Mouse (Mus musculus) liver, embryonic 16.5 days (tissue): ENCODE results near the gene Exoc6. TPM values are rescaled to one million over a fixed set of nuclear protein-coding genes. Genes with fewer than 3 reads are reported as not detected.
"Not testable (repeated sequence)": the region's sequence is repeated elsewhere in the genome, so short reads cannot be mapped to it uniquely, and the experiment has no call there.

Experiments
- ATAC-seq: fragments of 200-750 bp; cut with Nextera tagmentation; 2 replicates; pipeline ENCODE4 v1.8.0; 2017; ENCODE audit warnings: low read depth, mild to moderate bottlenecking, moderate number of reproducible peaks, moderate library complexity
- H3K27ac ChIP-seq: fragments of 300-500 bp; sonication (generic); 2 replicates; pipeline ENCODE4 v1.5.1; 2014; ENCODE audit warnings: mild to moderate bottlenecking, low read length
- H3K27me3 ChIP-seq: fragments of 300-500 bp; sonication (generic); 2 replicates; pipeline ENCODE4 v1.6.1; 2014; ENCODE audit warnings: low read depth, low read length, mixed read lengths; ENCODE audit not compliant: control insufficient read depth, insufficient read depth
- H3K36me3 ChIP-seq: fragments of 300-500 bp; sonication (generic); 2 replicates; pipeline ENCODE4 v1.6.1; 2014; ENCODE audit warnings: mild to moderate bottlenecking; ENCODE audit not compliant: control insufficient read depth, insufficient read depth
- H3K4me1 ChIP-seq: fragments of 300-500 bp; sonication (generic); 2 replicates; pipeline ENCODE4 v1.6.1; 2014; ENCODE audit warnings: low read depth, low read length, mixed read lengths; ENCODE audit not compliant: control insufficient read depth
- H3K4me2 ChIP-seq: fragments of 300-500 bp; sonication (generic); 2 replicates; pipeline ENCODE4 v1.6.1; 2014; ENCODE audit warnings: low read depth, low read length, mixed read lengths
- H3K4me3 ChIP-seq: fragments of 300-500 bp; sonication (generic); 2 replicates; pipeline ENCODE4 v1.5.1; 2014; ENCODE audit warnings: low read depth, mild to moderate bottlenecking, low read length
- H3K9ac ChIP-seq: fragments of 300-500 bp; sonication (generic); 2 replicates; pipeline ENCODE4 v1.6.1; 2014; ENCODE audit warnings: low read depth, low read length
- H3K9me3 ChIP-seq: fragments of 300-500 bp; sonication (generic); replicated peaks from 2 replicates; pipeline ENCODE4 v1.6.1; 2016; ENCODE audit warnings: low read length; ENCODE audit not compliant: control insufficient read depth
- WGBS: fragments of 180-500 bp; shearing (Covaris S2); extraction: QIAGEN DNeasy Blood & Tissue Kit; methylation state at CpG from one replicate; pipeline ENCODE4 v1.1.7; 2014; ENCODE audit not compliant: insufficient replicate concordance; 5-methylcytosine and 5-hydroxymethylcytosine counted together
- polyA plus RNA-seq: library from polyadenylated mRNA; unstranded; fragments of >200 nt; fragmentation: Nextera tagmentation; extraction: Ambion mirVana; gene quantifications from 2 replicates; pipeline ENCODE4 v1.2.1, GENCODE M21; 2015

Exoc6 gene
- polyA plus RNA-seq, 1 experiment from 2014 or later: 25.7 TPM

DNA sequence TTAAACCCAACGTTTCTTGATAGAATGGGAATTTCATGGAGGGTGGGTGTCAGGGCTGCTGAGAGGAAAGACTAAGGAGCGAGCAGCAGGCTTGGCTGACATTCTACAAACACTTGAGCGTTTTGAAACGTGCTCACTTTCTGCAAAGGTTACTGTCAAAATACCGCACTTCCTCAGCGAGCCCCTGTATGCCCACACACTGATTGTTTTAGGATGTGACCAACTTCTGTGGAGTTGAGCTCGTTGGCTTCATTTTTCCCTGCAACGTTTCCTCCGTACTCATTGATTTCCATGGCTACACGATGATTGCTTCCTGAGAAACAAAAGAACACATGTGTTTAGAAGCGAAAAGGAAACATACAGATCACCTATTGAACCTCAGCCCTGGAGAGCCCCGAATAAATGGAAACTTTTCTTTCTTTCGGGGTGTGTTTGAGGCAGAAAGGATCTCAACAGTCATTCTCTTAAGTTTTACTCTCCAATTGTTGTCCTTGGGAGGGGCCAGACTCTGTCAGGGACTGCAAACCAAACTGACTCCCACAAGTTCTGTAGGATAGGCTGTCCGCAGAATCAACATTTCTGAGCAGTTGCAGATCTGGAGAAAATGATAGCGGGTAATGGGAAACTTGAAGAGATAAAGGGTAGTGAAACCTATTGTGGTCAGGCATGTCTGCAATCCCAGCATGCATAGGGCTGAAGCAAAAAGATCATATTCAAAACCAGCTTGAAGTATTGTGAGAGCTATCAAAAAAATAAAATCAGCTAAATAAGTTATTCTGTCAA, 26.7 kb upstream of the Exoc6 start:
- H3K4me3 ChIP-seq: 0 out of 2 replicates have a peak overlapping the region, but pooled peaks have one; percentile 14

DNA sequence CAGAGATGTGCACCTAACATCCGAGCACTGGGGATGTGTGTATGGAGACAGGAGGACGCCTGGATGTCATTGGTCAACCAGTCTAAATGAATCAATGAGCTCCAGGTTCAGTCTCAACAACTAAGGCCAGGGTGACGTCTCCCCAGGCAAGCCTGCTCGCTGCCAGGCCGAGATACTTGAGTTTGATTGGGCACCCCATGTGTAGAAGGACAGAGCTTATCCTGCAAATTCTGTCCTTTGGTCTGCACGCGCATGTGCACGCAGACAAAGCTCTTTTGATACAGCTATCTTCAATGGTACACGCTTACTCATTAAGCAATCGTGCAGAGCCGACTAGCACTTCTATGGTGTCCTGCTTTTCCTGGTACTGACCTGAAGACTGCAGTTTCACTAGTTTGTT, 24.3 kb upstream of the Exoc6 start:
- H3K9me3 ChIP-seq: no peaks in the 10 kb centered on the region
- H3K9ac ChIP-seq: no peak overlapping the region
- H3K4me1 ChIP-seq: peaks cover 12% of the 10 kb centered on the region
- no peak overlapping the region for H3K4me3 ChIP-seq
- ATAC-seq: no peak
- 67% methylated on average over 11 of the region's 11 CpGs for WGBS
- no peaks in the 10 kb centered on the region for H3K27me3 ChIP-seq
- H3K27ac ChIP-seq: no peak overlapping the region
- no peak overlapping the region for H3K4me2 ChIP-seq
- no peaks in the 10 kb centered on the region for H3K36me3 ChIP-seq

More for the DNA sequence above, 26.7 kb upstream of the Exoc6 start:
- peak overlapping the region; percentile 31 for H3K4me2 ChIP-seq
- H3K4me1 ChIP-seq: peaks cover 15% of the 10 kb centered on the region
- no peaks in the 10 kb centered on the region for H3K36me3 ChIP-seq
- WGBS: 7% methylated on average over 15 of the region's 15 CpGs
- peak; percentile 35; the same call in 1 of the 2 replicates for ATAC-seq
- H3K27ac ChIP-seq: 0 out of 2 replicates have a peak overlapping the region, but pooled peaks have one; percentile 1
- H3K9me3 ChIP-seq: no peaks in the 10 kb centered on the region
- H3K27me3 ChIP-seq: no peaks in the 10 kb centered on the region
- H3K9ac ChIP-seq: no peak overlapping the region

DNA sequence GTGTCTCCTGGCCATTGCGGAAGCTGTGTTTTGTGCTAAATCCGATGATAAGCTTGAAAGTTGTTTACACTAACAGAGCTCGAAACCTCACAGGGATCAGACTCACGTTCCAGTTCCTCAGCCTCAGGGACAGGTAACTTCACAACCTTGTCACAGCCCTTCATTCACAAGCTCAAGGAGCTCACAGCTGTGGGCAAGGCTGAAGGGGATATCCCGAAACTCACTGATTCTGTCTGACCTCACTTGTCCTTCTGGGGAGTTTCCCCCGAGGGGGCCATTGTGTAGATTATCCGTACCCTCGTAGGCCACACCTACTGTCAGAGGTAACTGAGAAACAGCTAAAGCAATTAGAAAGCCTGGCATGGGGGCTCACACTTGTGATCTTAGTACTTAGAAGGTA, 23.4 kb upstream of the Exoc6 start:
- no peak overlapping the region for H3K9ac ChIP-seq
- H3K4me2 ChIP-seq: no peak overlapping the region
- no peaks in the 10 kb centered on the region for H3K36me3 ChIP-seq
- H3K27me3 ChIP-seq: no peaks in the 10 kb centered on the region
- no peak overlapping the region for H3K27ac ChIP-seq
- ATAC-seq: no peak
- H3K4me1 ChIP-seq: peaks cover 5% of the 10 kb centered on the region; the same call in 1 of the 2 replicates
- 30% methylated on average over 8 of the region's 8 CpGs for WGBS
- H3K9me3 ChIP-seq: no peaks in the 10 kb centered on the region
- H3K4me3 ChIP-seq: no peak overlapping the region

DNA sequence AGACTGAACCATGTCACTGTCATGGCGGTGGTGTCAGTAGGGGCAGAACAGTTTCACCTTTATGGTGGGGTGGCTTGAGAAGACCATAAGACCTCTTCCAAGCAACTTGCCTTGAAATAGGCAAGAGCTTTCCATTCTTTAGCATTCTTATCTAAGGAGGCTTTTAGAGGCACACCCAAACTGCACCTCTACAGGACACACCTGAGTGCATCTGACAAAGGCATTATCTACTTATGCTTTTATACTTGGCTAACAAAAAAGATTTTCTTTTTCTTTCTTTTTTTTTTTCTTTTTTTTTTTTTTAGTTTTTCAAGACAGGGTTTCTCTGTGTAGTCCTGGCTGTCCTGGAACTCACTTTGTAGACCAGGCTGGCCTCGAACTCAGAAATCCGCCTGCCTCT, 22.5 kb upstream of the Exoc6 start:
- not testable (repeated sequence) for H3K27me3 ChIP-seq, H3K27ac ChIP-seq, H3K4me1 ChIP-seq, H3K9ac ChIP-seq, ATAC-seq, H3K9me3 ChIP-seq, H3K4me3 ChIP-seq, H3K4me2 ChIP-seq, H3K36me3 ChIP-seq
- WGBS: 70% methylated on average over 3 of the region's 3 CpGs

- ATAC-seq: no peak
- WGBS: 16% methylated on average over 6 of the region's 6 CpGs
- no peaks in the 10 kb centered on the region for H3K36me3 ChIP-seq
Observed at GRCm38 (mm10) chr19:37528581-37528980, 21.6 kb upstream of the Exoc6 start.

DNA sequence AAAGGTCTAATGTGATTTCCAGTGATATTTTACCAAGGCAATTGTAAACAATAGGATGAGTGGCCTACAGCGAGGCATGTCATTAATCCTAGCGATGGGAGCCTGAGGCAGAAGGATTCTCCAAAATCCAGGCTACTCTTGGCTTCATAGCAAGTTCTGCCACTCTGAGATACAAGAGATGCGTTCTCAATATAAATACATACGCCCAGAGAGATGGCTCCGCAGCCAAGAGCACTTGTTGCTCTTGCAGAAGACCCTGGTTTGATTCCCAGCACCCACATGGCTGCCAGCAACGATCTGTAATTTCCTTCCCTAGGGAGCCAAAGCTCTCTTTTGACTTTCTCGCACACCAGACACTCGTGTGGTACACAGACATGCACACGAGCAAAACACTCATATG, 20.9 kb upstream of the Exoc6 start:
- Histone ChIP-seq H3K4me1 (peaks cover 2% of the 10 kb centered on the region; the same call in 1 of the 2 replicates), H3K27ac (no peak overlapping the region), H3K9ac (no peak overlapping the region), H3K36me3 (no peaks in the 10 kb centered on the region), H3K27me3 (no peaks in the 10 kb centered on the region), H3K4me2 (no peak overlapping the region), H3K9me3 (no peaks in the 10 kb centered on the region), H3K4me3 (no peak overlapping the region)
- 81% methylated on average over 9 of the region's 9 CpGs for WGBS
- no peak for ATAC-seq

More at GRCm38 (mm10) chr19:37528581-37528980, 21.6 kb upstream of the Exoc6 start:
- H3K4me3 ChIP-seq: no peak overlapping the region
- H3K27ac ChIP-seq: no peak overlapping the region
- H3K4me2 ChIP-seq: no peak overlapping the region
- H3K27me3 ChIP-seq: no peaks in the 10 kb centered on the region
- H3K4me1 ChIP-seq: peaks cover 4% of the 10 kb centered on the region; the same call in 1 of the 2 replicates
- no peaks in the 10 kb centered on the region for H3K9me3 ChIP-seq
- H3K9ac ChIP-seq: no peak overlapping the region

GRCm38 (mm10) chr19:37529975-37530515, 20.2 kb upstream of the Exoc6 start:
- no peak overlapping the region for H3K9ac ChIP-seq
- no peak overlapping the region for H3K4me3 ChIP-seq
- H3K4me2 ChIP-seq: no peak overlapping the region
- no peak overlapping the region for H3K27ac ChIP-seq
- no peaks in the 10 kb centered on the region for H3K9me3 ChIP-seq
- H3K4me1 ChIP-seq: peaks cover 2% of the 10 kb centered on the region
- no peaks in the 10 kb centered on the region for H3K27me3 ChIP-seq
- no peaks in the 10 kb centered on the region for H3K36me3 ChIP-seq
- no peak for ATAC-seq
- WGBS: 22% methylated on average over 7 of the region's 7 CpGs

GRCm38 (mm10) chr19:37530601-37531000, 19.6 kb upstream of the Exoc6 start:
- Histone ChIP-seq H3K27ac (no peak overlapping the region), H3K4me2 (no peak overlapping the region), H3K9me3 (no peaks in the 10 kb centered on the region), H3K4me3 (no peak overlapping the region), H3K36me3 (no peaks in the 10 kb centered on the region), H3K4me1 (peaks cover 2% of the 10 kb centered on the region), H3K9ac (no peak overlapping the region), H3K27me3 (no peaks in the 10 kb centered on the region)
- 65% methylated on average over 3 of the region's 3 CpGs for WGBS
- no peak for ATAC-seq

GRCm38 (mm10) chr19:37531200-37531845, 18.9 kb upstream of the Exoc6 start:
- Histone ChIP-seq H3K27me3 (no peaks in the 10 kb centered on the region), H3K4me3 (no peak overlapping the region), H3K4me2 (no peak overlapping the region), H3K36me3 (no peaks in the 10 kb centered on the region), H3K9me3 (no peaks in the 10 kb centered on the region), H3K27ac (no peak overlapping the region), H3K9ac (no peak overlapping the region), H3K4me1 (peaks cover 2% of the 10 kb centered on the region)
- ATAC-seq: peak; percentile 35; the same call in 1 of the 2 replicates
- WGBS: 48% methylated on average over 7 of the region's 7 CpGs
